In the genomic region with DNA sequence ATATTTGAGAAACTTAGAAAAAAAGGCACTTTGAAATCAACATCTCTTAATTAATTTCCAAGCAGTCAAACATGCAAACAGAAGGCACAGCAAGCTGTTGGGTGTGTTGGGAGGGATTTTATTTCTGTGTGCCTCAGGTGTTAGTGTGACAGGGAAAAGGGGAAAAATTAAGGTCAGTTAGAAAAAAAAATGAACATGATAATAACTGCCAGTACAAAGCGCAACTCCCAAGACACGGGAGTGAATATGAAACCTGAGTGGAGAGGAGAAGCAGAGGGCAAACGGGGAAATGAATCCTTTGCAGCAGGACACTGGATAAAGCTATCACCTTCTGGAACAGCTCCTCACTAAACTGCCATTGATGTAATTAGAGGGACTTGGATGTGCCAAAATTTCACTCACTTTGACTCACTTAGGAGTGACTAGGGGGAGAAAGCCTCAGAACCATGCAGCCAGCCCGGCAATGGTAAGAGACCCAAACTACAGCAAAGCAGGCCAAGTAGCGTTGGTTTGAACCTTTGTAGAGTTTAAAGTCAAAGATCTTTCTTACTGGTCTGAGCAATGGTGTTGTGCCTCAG, we compare ENCODE assay signal across 17 mouse cellular contexts.
A peak's percentile ranks its signal among the peaks of the same experiment; 100 is the strongest.
DNase-seq lines count a peak whose midpoint lies in the region; ATAC-seq lines count a peak whose summit lies in the region.
"Had no signal": no experiment of that assay in that cellular context is flagged by ENCODE, and none has a peak within 500 bp of the region (broad histone marks: within the 10 kb centered on the region; RNA-seq: fewer than 3 reads in every experiment).

No protein-coding gene starts in this region.

- H3K4me1 ChIP-seq in forebrain, embryonic 13.5 days: peaks cover 27% of the 10 kb centered on the region
- peaks cover 39% of the 10 kb centered on the region for H3K4me1 ChIP-seq in forebrain, embryonic 10.5 days
- H3K4me1 ChIP-seq in forebrain, embryonic 14.5 days (ENCODE audit: control insufficient read depth, insufficient read depth, low read length): peaks cover 10% of the 10 kb centered on the region; the same call in 1 of the 2 replicates
- peaks cover 21% of the 10 kb centered on the region for H3K4me1 ChIP-seq in midbrain, embryonic 14.5 days (ENCODE audit: control insufficient read depth, insufficient read depth, low read length)
- H3K4me1 ChIP-seq in heart, embryonic 11.5 days (ENCODE audit: control insufficient read depth, insufficient read depth, low read length): no peaks in the 10 kb centered on the region
- H3K4me1 ChIP-seq: intestine, embryonic 15.5 days had no signal

- no peaks in the 10 kb centered on the region for H3K36me3 ChIP-seq in forebrain, embryonic 13.5 days (ENCODE audit: poor library complexity, severe bottlenecking)
- no peaks in the 10 kb centered on the region for H3K36me3 ChIP-seq in forebrain, embryonic 10.5 days (replicated peaks)
- H3K36me3 ChIP-seq in forebrain, embryonic 14.5 days (ENCODE audit: control insufficient read depth, insufficient read depth, low read length): no peaks in the 10 kb centered on the region
- H3K36me3 ChIP-seq in midbrain, embryonic 14.5 days (ENCODE audit: control insufficient read depth, insufficient read depth, low read length): no peaks in the 10 kb centered on the region
- no peaks in the 10 kb centered on the region for H3K36me3 ChIP-seq in heart, embryonic 11.5 days (ENCODE audit: control insufficient read depth, insufficient read depth, low read length)
- H3K36me3 ChIP-seq: intestine, embryonic 15.5 days had no signal

- H3K9ac ChIP-seq in forebrain, embryonic 13.5 days: no peak overlapping the region
- H3K9ac ChIP-seq in forebrain, embryonic 14.5 days (ENCODE audit: low read length): no peak overlapping the region
- H3K9ac ChIP-seq in midbrain, embryonic 14.5 days (replicated peaks; ENCODE audit: low read length): no peak overlapping the region
- no peak overlapping the region for H3K9ac ChIP-seq in heart, embryonic 11.5 days (ENCODE audit: low read depth, low read length)
- H3K9ac ChIP-seq: intestine, embryonic 15.5 days had no signal

- H3K4me3 ChIP-seq in forebrain, embryonic 13.5 days: no peak overlapping the region
- H3K4me3 ChIP-seq in forebrain, embryonic 10.5 days: no peak overlapping the region
- no peak overlapping the region for H3K4me3 ChIP-seq in forebrain, embryonic 14.5 days (ENCODE audit: low read depth, low read length)
- H3K4me3 ChIP-seq in midbrain, embryonic 14.5 days (replicated peaks; ENCODE audit: low read depth, low read length): no peak overlapping the region
- no peak overlapping the region for H3K4me3 ChIP-seq in heart, embryonic 11.5 days (ENCODE audit: low read depth, low read length)
- H3K4me3 ChIP-seq: heart, adult 2 months; intestine, embryonic 15.5 days had no signal

- H3K27me3 ChIP-seq in forebrain, embryonic 13.5 days: peaks cover 14% of the 10 kb centered on the region; the same call in 1 of the 2 replicates
- peaks cover 89% of the 10 kb centered on the region for H3K27me3 ChIP-seq in forebrain, embryonic 10.5 days (ENCODE audit: poor library complexity, severe bottlenecking)
- no peaks in the 10 kb centered on the region for H3K27me3 ChIP-seq in forebrain, embryonic 14.5 days (replicated peaks; ENCODE audit: control insufficient read depth, insufficient read depth, low read length)
- H3K27me3 ChIP-seq in midbrain, embryonic 14.5 days (ENCODE audit: control insufficient read depth, insufficient read depth, low read length): peaks cover 47% of the 10 kb centered on the region
- H3K27me3 ChIP-seq in heart, embryonic 11.5 days (ENCODE audit: control insufficient read depth, insufficient read depth, low read length): 0 out of 2 replicates have a peak, but pooled peaks cover 3% of the 10 kb centered on the region
- H3K27me3 ChIP-seq: intestine, embryonic 15.5 days had no signal

- H3K27ac ChIP-seq in forebrain, embryonic 13.5 days: no peak overlapping the region
- no peak overlapping the region for H3K27ac ChIP-seq in forebrain, embryonic 10.5 days
- H3K27ac ChIP-seq in forebrain, embryonic 14.5 days (ENCODE audit: low read depth, low read length): no peak overlapping the region
- H3K27ac ChIP-seq in midbrain, embryonic 14.5 days (replicated peaks; ENCODE audit: low read depth, low read length): no peak overlapping the region
- no peak overlapping the region for H3K27ac ChIP-seq in heart, embryonic 11.5 days (ENCODE audit: low read depth, low read length)
- H3K27ac ChIP-seq: heart, adult 2 months; intestine, embryonic 15.5 days had no signal

- 35% methylated on average over 5 of the region's 5 CpGs for WGBS in forebrain, embryonic 13.5 days
- WGBS in forebrain, embryonic 10.5 days: 39% methylated on average over 5 of the region's 5 CpGs
- WGBS in forebrain, embryonic 14.5 days: 16% methylated on average over 5 of the region's 5 CpGs
- 16% methylated on average over 5 of the region's 5 CpGs for WGBS in midbrain, embryonic 14.5 days
- WGBS in heart, embryonic 11.5 days (ENCODE audit: insufficient replicate concordance): 27% methylated on average over 5 of the region's 5 CpGs

- ATAC-seq in forebrain, embryonic 13.5 days: peak; percentile 53; the same call in 1 of the 2 replicates
- peak; percentile 54; the same call in 1 of the 2 replicates for ATAC-seq in forebrain, embryonic 14.5 days
- ATAC-seq in midbrain, embryonic 14.5 days (ENCODE audit: low FRiP score, low TSS enrichment): no peak; the same call in 1 of the 2 replicates
- no peak for ATAC-seq in heart, embryonic 11.5 days (replicated peaks; ENCODE audit: insufficient number of reproducible peaks, low FRiP score, low TSS enrichment)
- ATAC-seq: intestine, embryonic 15.5 days had no signal

- peak overlapping the region; percentile 41 for H3K4me2 ChIP-seq in forebrain, embryonic 13.5 days
- peak overlapping the region; percentile 29; the same call in 1 of the 2 replicates for H3K4me2 ChIP-seq in forebrain, embryonic 14.5 days (ENCODE audit: low read length)
- H3K4me2 ChIP-seq in midbrain, embryonic 14.5 days (ENCODE audit: low read length): peak overlapping the region; percentile 13
- H3K4me2 ChIP-seq in heart, embryonic 11.5 days: no peak overlapping the region
- H3K4me2 ChIP-seq: intestine, embryonic 15.5 days had no signal

- DNase-seq in forebrain, embryonic 10.5 days (ENCODE audit: extremely low spot score, low spot score): no peak
- peak; percentile 1 for DNase-seq in A20 (ENCODE audit: low read depth, low spot score)
- peak; percentile 58 for DNase-seq in forebrain, embryonic 14.5 days (ENCODE audit: low spot score)
- DNase-seq in midbrain, embryonic 14.5 days: no peak
- DNase-seq in spleen, postnatal 10 days (ENCODE audit: low spot score in 2 of 2): no peak
- no peak for DNase-seq in spleen, adult 12 weeks (ENCODE audit: low spot score)
- DNase-seq: adrenal gland, adult 8-10 months; cerebellum, adult 9-11 months; heart, adult 2 months; heart, postnatal 10 days; liver; lung, adult 2 months; lung, postnatal 4 days; thymus, postnatal 4 days had no signal

- H3K9me3 ChIP-seq in forebrain, embryonic 13.5 days (replicated peaks): no peaks in the 10 kb centered on the region
- no peaks in the 10 kb centered on the region for H3K9me3 ChIP-seq in forebrain, embryonic 10.5 days
- no peaks in the 10 kb centered on the region for H3K9me3 ChIP-seq in forebrain, embryonic 14.5 days (replicated peaks; ENCODE audit: control insufficient read depth, low read length)
- no peaks in the 10 kb centered on the region for H3K9me3 ChIP-seq in midbrain, embryonic 14.5 days (ENCODE audit: control insufficient read depth, low read length)
- H3K9me3 ChIP-seq in heart, embryonic 11.5 days (replicated peaks; ENCODE audit: control insufficient read depth, low read length): no peaks in the 10 kb centered on the region
- H3K9me3 ChIP-seq: intestine, embryonic 15.5 days had no signal

Comparison
In these comparisons a context has a peak if more than half of its experiments do, and no peak if none do; other contexts are left out.
1. DNase-seq: peak in A20 (single experiment) and forebrain, embryonic 14.5 days (single experiment); none in forebrain, embryonic 10.5 days (single experiment), midbrain, embryonic 14.5 days (single experiment), spleen, postnatal 10 days (0 of 2) and spleen, adult 12 weeks (single experiment).
2. ATAC-seq: peak in forebrain, embryonic 13.5 days (single experiment) and forebrain, embryonic 14.5 days (single experiment); none in midbrain, embryonic 14.5 days (single experiment) and heart, embryonic 11.5 days (single experiment).